Mouse (Mus musculus) midbrain, embryonic 16.5 days (tissue): ENCODE data around the gene Vwa8. TPM values are rescaled to one million over a fixed set of nuclear protein-coding genes. Genes with fewer than 3 reads are reported as not detected.

Experiments
- ATAC-seq: fragments of 200-750 bp; cut with Nextera tagmentation; 2 replicates; pipeline ENCODE4 v1.8.0; 2017; ENCODE audit warnings: moderate TSS enrichment
- H3K27ac ChIP-seq: fragments of 300-500 bp; sonication (generic); 2 replicates; pipeline ENCODE4 v1.5.1; 2014; ENCODE audit warnings: mild to moderate bottlenecking, low read length, mixed read lengths
- H3K27me3 ChIP-seq: fragments of 300-500 bp; sonication (generic); 2 replicates; pipeline ENCODE4 v1.6.1; 2014; ENCODE audit warnings: low read depth, low read length, mixed read lengths; ENCODE audit not compliant: control insufficient read depth, insufficient read depth
- H3K36me3 ChIP-seq: fragments of 300-500 bp; sonication (generic); 2 replicates; pipeline ENCODE4 v1.6.1; 2014; ENCODE audit warnings: mild to moderate bottlenecking, low read length, moderate library complexity, mixed read lengths; ENCODE audit not compliant: control insufficient read depth, insufficient read depth
- H3K4me1 ChIP-seq: fragments of 300-500 bp; sonication (generic); 2 replicates; pipeline ENCODE4 v1.6.1; 2014; ENCODE audit warnings: mild to moderate bottlenecking, low read length, mixed read lengths; ENCODE audit not compliant: control insufficient read depth, insufficient read depth
- H3K4me2 ChIP-seq: fragments of 300-500 bp; sonication (generic); 2 replicates; pipeline ENCODE4 v1.6.1; 2014; ENCODE audit warnings: mild to moderate bottlenecking, low read length, mixed read lengths
- H3K4me3 ChIP-seq: fragments of 300-500 bp; sonication (generic); 2 replicates; pipeline ENCODE4 v1.5.1; 2014; ENCODE audit warnings: low read depth, mild to moderate bottlenecking, low read length, moderate library complexity, mixed read lengths
- H3K9ac ChIP-seq: fragments of 300-500 bp; sonication (generic); 2 replicates; pipeline ENCODE4 v1.6.1; 2014; ENCODE audit warnings: low read depth, low read length, mixed read lengths
- H3K9me3 ChIP-seq: fragments of 300-500 bp; sonication (generic); replicated peaks from 2 replicates; pipeline ENCODE4 v1.6.1; 2014; ENCODE audit warnings: mild to moderate bottlenecking, low read length, mixed read lengths; ENCODE audit not compliant: control insufficient read depth, poor library complexity, severe bottlenecking
- whole genome bisulfite sequencing: fragments of 180-500 bp; shearing (Covaris S2); extraction: QIAGEN DNeasy Blood & Tissue Kit; methylation state at CpG from one replicate; pipeline ENCODE4 v1.1.7; 2014; 5-methylcytosine and 5-hydroxymethylcytosine counted together
- polyA plus RNA-seq: library from polyadenylated mRNA; unstranded; fragments of >200 nt; fragmentation: Nextera tagmentation; extraction: Ambion mirVana; gene quantifications from 2 replicates; pipeline ENCODE4 v1.2.1, GENCODE M21; 2015

Vwa8 gene
- polyA plus RNA-seq, 1 experiment from 2014 or later = 7.3 TPM

GRCm38 (mm10) chr14:78900770-78901169, 51.9 kb downstream of the Vwa8 start:
- H3K9ac ChIP-seq = no peak overlapping the region
- no peak overlapping the region for H3K4me2 ChIP-seq
- no peaks in the 10 kb centered on the region for H3K27me3 ChIP-seq
- H3K4me3 ChIP-seq = no peak overlapping the region
- no peaks in the 10 kb centered on the region for H3K9me3 ChIP-seq
- 0 out of 2 replicates have a peak overlapping the region, but pooled peaks have one; percentile 38 for H3K27ac ChIP-seq
- H3K4me1 ChIP-seq = no peaks in the 10 kb centered on the region
- 61% methylated on average over 2 of the region's 2 CpGs for WGBS
- H3K36me3 ChIP-seq = no peaks in the 10 kb centered on the region
- peak; percentile 68; the same call in 1 of the 2 replicates for ATAC-seq

GRCm38 (mm10) chr14:78908205-78908863, 59.5 kb downstream of the Vwa8 start:
- WGBS = 92% methylated on average over 10 of the region's 10 CpGs
- no peak overlapping the region for H3K4me2 ChIP-seq
- H3K9ac ChIP-seq = no peak overlapping the region
- no peak overlapping the region for H3K27ac ChIP-seq
- H3K36me3 ChIP-seq = no peaks in the 10 kb centered on the region
- no peak for ATAC-seq
- H3K27me3 ChIP-seq = no peaks in the 10 kb centered on the region
- H3K4me3 ChIP-seq = no peak overlapping the region
- H3K9me3 ChIP-seq = no peaks in the 10 kb centered on the region
- no peaks in the 10 kb centered on the region for H3K4me1 ChIP-seq

GRCm38 (mm10) chr14:78912076-78912475, 63.2 kb downstream of the Vwa8 start:
- 87% methylated on average over 10 of the region's 10 CpGs for WGBS
- Histone ChIP-seq H3K9me3 (no peaks in the 10 kb centered on the region), H3K27me3 (no peaks in the 10 kb centered on the region), H3K27ac (no peak overlapping the region), H3K4me1 (no peaks in the 10 kb centered on the region), H3K4me3 (no peak overlapping the region), H3K9ac (no peak overlapping the region), H3K36me3 (no peaks in the 10 kb centered on the region), H3K4me2 (no peak overlapping the region)
- no peak for ATAC-seq

GRCm38 (mm10) chr14:78914180-78914579, 65.3 kb downstream of the Vwa8 start:
- Histone ChIP-seq H3K4me2 (no peak overlapping the region), H3K9ac (no peak overlapping the region), H3K27ac (no peak overlapping the region), H3K36me3 (no peaks in the 10 kb centered on the region), H3K9me3 (no peaks in the 10 kb centered on the region), H3K4me3 (no peak overlapping the region), H3K4me1 (no peaks in the 10 kb centered on the region), H3K27me3 (no peaks in the 10 kb centered on the region)
- 90% methylated on average over 8 of the region's 8 CpGs for whole genome bisulfite sequencing
- ATAC-seq = no peak

GRCm38 (mm10) chr14:78916691-78917090, 67.8 kb downstream of the Vwa8 start:
- H3K9ac ChIP-seq = no peak overlapping the region
- H3K4me2 ChIP-seq = no peak overlapping the region
- H3K9me3 ChIP-seq = no peaks in the 10 kb centered on the region
- no peak overlapping the region for H3K4me3 ChIP-seq
- H3K4me1 ChIP-seq = no peaks in the 10 kb centered on the region
- no peaks in the 10 kb centered on the region for H3K27me3 ChIP-seq
- H3K36me3 ChIP-seq = no peaks in the 10 kb centered on the region
- no peak for ATAC-seq
- H3K27ac ChIP-seq = no peak overlapping the region
- WGBS = 96% methylated on average over 2 of the region's 2 CpGs

- no peak overlapping the region for H3K27ac ChIP-seq
- H3K4me1 ChIP-seq = no peaks in the 10 kb centered on the region
- H3K27me3 ChIP-seq = no peaks in the 10 kb centered on the region
- H3K4me3 ChIP-seq = no peak overlapping the region
- WGBS = 64% methylated on average over 2 of the region's 2 CpGs
- H3K4me2 ChIP-seq = no peak overlapping the region
- H3K9ac ChIP-seq = no peak overlapping the region
- no peak for ATAC-seq
- H3K36me3 ChIP-seq = no peaks in the 10 kb centered on the region
- no peaks in the 10 kb centered on the region for H3K9me3 ChIP-seq
Measured at GRCm38 (mm10) chr14:78921219-78921618, 72.4 kb downstream of the Vwa8 start.

- Histone ChIP-seq H3K27ac (no peak overlapping the region), H3K36me3 (no peaks in the 10 kb centered on the region), H3K9ac (no peak overlapping the region), H3K9me3 (no peaks in the 10 kb centered on the region), H3K4me2 (no peak overlapping the region), H3K4me1 (no peaks in the 10 kb centered on the region), H3K4me3 (no peak overlapping the region), H3K27me3 (no peaks in the 10 kb centered on the region)
- no peak for ATAC-seq
- 92% methylated on average over 5 of the region's 5 CpGs for WGBS
Measured at GRCm38 (mm10) chr14:78923631-78924030, 74.8 kb downstream of the Vwa8 start.

- H3K4me3 ChIP-seq = no peak overlapping the region
- H3K36me3 ChIP-seq = no peaks in the 10 kb centered on the region
- no peak overlapping the region for H3K9ac ChIP-seq
- 83% methylated on average over 21 of the region's 21 CpGs for WGBS
- H3K4me2 ChIP-seq = no peak overlapping the region
- H3K27ac ChIP-seq = no peak overlapping the region
- no peaks in the 10 kb centered on the region for H3K27me3 ChIP-seq
- H3K4me1 ChIP-seq = no peaks in the 10 kb centered on the region
- ATAC-seq = no peak
- H3K9me3 ChIP-seq = no peaks in the 10 kb centered on the region
Measured at GRCm38 (mm10) chr14:78924755-78925537, 76.1 kb downstream of the Vwa8 start.

- no peaks in the 10 kb centered on the region for H3K27me3 ChIP-seq
- H3K36me3 ChIP-seq = peaks cover 3% of the 10 kb centered on the region; the same call in 1 of the 2 replicates
- H3K9me3 ChIP-seq = no peaks in the 10 kb centered on the region
- no peak overlapping the region for H3K27ac ChIP-seq
- ATAC-seq = no peak
- H3K4me1 ChIP-seq = 0 out of 2 replicates have a peak, but pooled peaks cover 2% of the 10 kb centered on the region
- WGBS = 61% methylated on average over 2 of the region's 2 CpGs
- H3K4me3 ChIP-seq = no peak overlapping the region
- H3K9ac ChIP-seq = no peak overlapping the region
- H3K4me2 ChIP-seq = no peak overlapping the region
Measured at GRCm38 (mm10) chr14:78932094-78932493, 83.2 kb downstream of the Vwa8 start.
